Mouse (Mus musculus): ENCODE results near the gene Ctdsp1.
A peak's percentile ranks its signal among the peaks of the same experiment; 100 is the strongest.

Ctdsp1 gene

DNA sequence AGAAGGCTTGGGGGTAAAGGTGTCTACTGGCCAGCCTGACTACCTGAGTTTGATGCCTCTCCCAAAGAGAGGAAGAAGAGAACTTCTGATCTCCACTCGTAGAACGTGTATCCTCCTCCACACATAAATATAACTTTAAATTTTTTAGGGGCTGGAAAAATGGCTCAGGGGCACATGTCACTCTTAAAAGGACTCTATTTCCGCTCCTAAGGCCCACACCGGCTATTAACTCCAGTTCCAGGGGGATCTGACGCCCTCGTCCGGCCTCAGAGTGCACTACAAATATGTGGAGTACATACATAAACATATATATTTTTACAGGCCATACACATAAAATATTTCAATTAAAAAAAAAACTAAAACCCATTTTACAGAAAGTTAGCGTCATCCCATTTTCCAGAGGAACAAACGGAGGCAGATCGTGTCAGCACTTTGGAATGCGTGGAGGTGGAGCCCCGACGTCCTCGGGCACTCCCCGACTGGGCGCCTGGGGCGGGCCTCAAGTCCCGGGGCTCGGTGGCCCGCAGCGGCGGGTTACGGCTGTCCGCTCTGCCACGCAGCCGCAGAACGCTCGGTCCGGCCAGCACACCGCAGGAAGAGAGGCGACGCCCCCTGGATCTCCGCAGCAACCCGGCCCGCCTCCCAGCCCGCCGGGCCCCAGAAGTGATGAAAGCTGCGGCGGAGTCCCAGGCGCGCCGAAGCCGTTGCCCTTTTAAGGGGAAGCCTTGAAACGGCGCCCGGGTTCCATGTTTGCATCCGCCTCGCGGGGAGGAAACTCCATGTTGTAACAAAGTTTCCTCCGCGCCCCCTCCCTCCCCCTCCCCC, at the start of gene Ctdsp1:
Ctdsp1 (plus strand) TSS at position 586 of the 825 bp plus-strand sequence.
- DNase-seq (ENCODE audit: low spot score), result peak; percentile 93

DNA sequence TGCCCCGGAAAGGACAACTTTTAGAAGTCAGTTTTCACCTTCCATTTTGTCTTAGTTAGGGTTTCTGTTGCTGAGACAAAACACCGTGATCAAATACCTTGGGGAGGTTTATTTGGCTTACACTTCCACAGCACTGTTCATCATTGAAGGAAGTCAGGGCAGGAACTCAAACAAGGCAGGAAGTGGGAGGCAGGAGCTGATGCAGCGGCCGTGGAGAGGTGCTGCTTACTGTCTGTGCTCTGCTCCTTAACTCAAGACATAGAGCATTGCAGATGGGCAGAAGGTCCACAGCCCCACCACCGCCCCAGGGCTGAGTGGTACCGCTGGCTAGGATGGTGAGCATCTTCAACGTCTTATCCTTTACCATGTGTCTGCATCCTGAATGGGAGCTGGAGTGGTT, 49.4 kb upstream of the Ctdsp1 start:
- no peak for DNase-seq (ENCODE audit: low spot score)

DNA sequence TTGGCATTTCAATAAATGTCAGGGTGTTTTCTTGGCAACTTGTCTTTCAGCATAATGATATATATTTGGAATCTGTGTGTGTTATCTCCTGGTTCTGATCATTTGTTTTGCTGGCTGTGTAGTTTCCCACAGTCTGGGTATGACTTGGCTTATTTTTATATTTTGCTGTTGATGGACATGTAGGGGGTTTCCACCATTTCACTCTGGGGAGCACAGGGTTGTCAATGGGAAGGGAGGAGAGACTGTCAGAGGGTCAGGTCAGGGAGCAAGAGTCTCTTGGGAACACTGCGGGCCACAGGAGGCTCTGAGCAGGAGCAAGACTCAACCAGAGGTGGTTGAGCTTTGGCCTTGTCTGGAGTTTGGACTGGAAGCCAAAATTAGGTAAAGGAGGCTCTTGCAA, 49.0 kb upstream of the Ctdsp1 start:
- DNase-seq (ENCODE audit: low spot score), result no peak

DNA sequence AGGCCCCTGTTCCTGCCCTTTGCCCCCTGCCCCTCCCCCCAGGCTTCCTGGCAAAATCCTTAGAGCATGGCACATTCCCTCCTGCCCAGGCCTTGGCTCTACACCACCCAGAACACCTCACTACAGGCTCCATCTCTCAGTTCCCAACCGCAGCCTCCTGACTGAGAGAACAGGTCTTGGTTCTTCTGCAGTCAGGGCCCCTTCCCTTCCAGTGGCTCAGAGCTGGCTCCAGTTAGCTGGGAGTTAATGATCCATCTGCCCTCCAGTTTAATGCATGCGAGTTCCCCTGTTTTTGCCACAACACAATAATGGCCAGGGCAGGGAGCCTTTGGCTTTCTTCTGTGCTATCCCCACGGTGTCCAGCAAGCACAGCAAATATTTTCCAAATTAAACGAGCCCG, 48.1 kb upstream of the Ctdsp1 start:
- DNase-seq (ENCODE audit: low spot score), result no peak

DNA sequence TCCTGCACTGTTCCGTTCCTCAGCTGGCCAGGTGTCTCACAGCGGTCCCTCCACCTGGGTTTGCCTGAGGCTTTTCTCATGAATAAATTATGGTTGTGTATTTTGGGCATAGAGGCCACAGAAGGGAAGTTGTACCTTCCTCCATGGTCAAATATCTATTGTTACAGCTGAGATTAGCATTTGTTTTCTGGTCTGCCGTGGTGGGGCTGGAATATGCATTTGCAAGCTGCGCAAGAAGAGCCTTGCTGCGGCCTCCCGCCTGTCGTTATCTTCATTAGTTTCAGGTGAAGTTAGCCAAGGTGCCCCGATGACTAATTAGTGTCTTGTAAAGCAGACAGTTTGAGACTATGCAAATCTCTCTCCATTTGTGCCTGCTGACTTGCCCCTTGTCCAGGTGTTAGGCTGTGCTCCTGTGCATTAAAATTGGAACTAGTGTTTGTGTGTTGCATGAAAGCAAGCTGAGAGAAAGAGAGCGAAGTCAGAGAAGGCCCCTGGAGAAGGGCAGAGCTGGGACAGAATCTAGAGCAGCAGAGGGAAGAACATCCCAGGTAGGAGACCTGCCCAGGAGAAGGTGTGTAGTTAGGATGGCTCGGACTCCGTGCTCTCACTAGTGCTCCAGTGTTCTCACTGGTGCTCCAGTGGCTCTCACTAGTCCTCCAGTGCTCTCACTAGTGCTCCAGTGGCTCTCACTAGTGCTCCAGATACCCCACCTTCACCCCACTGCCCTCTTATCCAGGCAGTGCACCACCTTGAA, 47.0 kb upstream of the Ctdsp1 start:
- DNase-seq (ENCODE audit: low spot score), result no peak

DNA sequence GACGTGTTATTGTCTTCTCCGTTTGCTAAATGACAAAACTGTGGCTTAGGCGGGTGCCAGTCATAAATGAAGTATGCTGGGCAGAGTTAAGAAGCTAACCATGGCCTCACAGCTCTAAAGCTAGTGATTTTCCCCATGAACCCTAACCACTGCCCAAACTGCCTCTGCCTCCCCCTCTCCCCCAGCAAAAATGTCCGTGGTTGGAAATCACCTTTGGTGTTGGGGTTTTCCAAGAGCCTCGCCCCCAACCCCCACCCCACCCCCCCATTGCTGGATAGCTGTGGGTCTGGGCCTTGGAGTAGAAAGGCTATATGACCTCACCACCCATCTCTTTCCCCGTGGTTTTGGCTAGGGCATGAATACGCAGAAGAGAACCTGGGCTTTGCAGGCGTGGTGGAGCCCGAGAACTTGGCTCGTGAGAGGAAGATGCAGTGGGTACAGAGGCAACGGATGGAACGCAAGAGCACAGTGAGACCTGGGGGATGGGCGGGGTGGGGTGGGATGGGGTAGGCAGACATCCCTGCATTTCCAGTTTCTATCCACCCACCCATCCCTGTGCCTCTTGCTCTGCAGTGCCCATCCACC, 40.0 kb upstream of the Ctdsp1 start:
- DNase-seq (ENCODE audit: low spot score), result no peak

DNA sequence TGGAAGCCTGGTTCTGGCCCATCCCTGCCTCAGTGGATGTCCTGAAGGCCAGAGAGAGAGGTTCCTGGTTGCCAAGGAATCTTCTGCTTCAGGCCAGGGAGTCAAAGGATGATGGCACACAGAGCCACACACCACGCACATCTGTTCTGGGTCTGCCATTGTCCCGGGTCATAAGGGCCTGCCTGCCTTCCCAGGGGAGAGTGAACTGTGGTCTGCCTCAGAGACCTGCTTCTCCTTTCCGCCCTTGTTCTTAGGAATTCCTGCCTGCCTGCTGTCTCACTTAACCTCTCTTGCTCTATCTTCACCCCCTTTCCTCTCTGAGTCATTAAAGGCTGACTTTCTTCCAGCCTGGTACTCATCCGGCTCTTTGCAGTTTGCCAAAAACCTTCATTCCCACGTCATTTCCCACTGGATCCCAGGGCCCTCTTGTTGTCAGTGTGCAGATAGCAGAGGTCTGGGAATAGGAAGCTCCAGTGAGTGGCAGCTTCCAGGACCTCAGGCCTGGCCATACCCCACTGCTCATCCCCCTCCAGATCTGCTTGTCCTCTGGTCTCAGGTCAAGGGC, 38.7 kb upstream of the Ctdsp1 start:
- no peak for DNase-seq (ENCODE audit: low spot score)

DNA sequence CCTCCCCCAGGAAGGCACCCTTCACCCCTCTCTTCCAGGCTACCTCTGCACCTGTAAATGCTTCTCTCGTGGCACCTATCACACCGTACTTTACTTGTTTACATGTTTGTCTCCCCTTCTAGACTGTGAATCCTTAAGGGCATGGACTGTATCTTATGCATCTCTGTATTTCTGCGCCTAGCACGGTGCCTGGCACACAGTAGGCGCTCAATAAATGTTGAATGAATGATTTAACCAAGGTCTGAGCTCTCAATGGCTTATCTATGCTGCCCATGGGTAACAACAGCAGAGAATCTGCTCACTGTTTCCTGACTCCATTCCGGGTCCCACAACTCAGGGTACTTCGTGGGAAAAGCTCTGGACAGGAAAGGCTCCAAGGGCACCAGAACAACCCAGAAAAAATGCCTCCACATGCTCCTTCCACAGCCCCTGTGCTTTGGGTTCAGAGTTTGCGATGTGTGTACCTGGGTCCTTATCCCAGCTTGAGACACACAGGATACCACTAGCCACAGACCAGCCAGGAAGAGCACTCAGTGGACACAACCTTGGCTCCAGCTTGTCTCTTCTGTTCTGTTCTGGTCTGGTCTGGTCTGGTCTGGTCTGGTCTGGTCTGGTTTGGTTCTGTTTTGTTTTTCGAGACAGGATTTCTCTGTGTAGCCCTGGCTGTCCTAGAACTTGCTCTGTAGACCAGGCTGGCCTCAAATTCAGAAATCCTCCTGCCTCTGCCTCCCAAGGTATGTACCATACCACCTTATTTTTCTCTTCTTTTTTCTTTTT, 37.7 kb upstream of the Ctdsp1 start:
- no peak for DNase-seq (ENCODE audit: low spot score)

DNA sequence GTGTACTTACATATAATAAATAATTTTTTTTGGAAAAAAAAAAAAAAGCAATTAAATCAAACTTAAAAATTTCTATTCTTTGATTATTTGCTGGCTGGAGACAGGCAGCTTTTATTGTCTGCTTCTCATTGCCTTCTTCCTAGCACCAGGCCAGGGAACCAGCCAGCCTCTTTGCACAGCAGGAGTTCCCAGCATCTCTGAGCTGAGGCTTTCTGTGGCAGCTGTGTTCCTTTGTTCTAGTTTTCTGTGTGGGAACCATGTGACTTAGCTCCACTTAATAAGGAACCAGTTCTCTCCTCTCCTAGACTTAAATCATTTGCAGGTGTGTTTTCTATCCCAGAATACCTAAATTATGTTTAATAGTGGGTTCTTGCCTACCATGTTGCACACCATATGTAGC, 33.8 kb upstream of the Ctdsp1 start:
- no peak for DNase-seq (ENCODE audit: low spot score)

DNA sequence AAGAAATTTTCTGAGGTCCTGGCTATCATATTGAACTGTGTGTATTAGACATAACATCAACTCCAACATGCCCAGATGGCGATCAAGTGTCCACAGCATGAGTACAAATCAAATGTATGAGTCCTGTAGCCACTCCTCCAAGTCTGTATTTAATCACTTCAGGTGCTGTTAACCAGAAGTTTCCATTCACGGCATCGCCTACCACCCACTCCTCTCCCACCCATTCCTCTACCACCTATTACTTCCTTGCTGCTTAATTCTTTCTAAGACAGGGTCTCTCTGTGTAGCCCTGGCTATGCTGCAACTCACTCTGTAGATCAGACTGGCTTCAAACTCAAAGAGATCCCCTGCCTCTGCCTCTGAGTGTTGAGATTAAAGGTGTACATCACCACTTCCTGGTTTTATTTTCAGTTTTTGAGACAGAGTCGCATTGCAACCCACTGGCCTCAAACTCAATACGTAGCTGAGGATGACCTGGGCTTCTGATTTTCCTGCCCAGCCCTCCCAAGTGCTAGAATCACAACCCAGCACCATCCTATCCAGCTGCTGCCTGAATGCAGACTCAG, 31.3 kb upstream of the Ctdsp1 start:
- DNase-seq (ENCODE audit: low spot score), result no peak

DNA sequence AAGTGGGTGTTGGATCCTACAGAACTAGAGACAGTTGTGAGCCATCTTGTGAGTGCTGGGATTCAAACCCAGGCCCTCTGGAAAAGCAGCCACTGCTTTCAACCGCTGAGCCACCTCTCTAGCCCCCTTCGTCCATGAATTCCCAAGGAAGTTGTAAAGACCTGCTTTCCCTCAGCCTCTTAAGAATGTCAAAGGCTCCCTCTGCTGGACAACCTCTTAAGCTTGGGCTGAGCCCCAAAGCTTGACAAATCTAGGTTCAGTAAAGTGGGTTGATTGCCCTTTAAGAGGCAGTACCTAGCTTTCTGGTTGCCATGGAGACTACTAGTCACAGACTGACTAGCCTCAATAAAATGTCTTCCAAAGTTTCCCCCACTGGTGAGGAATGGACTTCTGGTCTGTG, 29.5 kb upstream of the Ctdsp1 start, which contains the start of gene Catip:
Catip (plus strand) TSS at position 297 of the 400 bp plus-strand sequence.
- DNase-seq (ENCODE audit: low spot score), result peak; percentile 87

DNA sequence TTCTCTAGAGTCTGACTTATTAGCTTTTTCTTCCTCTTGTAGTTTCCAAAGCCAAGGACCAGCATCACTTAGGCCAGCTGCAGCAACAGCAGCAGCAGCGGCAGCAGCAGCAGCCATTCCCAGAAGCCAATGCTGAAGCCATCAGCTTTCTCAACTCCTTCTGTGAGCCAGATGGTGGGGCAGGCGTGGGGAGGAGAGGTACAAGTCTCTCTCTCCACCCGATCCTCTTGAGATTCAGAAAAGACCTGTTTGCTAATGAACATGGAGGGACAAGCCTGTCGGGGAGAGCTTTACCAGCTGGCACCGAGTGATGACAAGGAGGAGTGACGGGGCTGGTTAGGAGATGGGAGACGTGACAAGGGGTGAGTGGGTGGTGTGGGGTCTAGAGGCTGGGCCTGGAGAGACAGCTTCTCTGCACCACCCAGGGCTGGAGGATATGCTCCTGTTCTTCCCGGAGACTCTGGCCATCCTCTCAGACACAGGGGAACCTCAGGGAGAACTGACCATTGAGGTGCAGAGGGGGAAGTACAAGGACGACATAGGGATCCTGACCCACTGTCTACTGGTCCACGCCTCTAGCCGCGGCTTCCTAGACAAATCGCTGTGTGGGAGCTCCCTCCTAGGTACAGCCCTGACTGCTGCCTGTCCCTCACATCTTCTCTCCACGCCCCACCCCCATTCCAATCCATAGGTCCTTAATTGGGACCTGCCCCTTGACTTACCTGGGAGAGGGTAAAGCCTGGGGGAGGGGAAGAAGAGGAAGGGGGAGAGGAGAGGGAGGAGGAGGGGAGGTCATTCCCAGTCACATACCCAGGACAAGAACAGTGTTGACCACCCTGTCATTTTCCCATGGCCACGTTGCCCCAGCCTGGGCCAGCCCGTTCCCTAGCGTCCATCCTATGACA, 28.7 kb upstream of the Ctdsp1 start:
- DNase-seq (ENCODE audit: low spot score), result no peak

DNA sequence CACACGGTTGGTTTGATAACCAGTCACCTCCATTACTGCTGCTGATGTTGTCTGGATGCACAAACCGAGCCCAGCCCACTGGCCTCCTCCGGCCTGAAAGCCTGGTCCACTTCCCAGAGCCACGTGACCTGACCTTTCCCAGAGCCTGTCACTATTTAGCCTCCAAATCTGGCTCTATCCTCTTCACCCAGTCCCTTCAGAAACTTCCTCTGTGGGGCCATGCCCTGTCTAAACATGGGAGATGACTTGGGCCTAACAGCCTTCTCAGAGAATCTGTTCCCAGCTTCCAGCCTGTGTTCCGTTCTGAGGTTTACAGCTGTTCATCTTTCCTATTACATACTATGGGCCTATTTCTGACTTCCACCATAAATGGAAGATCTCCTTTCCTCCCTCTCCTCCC, 27.9 kb upstream of the Ctdsp1 start:
- DNase-seq (ENCODE audit: low spot score), result peak; percentile 56

DNA sequence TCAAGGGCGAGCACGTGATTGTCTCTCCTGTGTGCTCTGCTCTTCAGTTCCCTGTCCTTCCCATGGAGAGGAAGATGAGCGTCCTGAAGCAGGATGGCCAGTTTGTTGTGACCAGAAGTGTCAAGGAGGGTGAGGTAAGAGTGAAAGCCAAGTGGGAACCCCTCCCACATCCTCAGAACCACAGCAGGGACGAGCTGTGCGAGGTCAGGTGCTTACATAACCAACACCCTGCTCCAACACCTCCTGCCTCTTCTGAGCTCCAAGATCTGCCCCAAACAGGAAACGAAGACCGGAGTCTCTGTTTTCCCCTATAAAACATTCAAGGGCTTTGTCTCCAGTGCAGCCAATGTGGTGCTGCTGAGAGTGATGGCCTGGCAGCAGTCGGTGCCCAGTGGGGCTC, 27.0 kb upstream of the Ctdsp1 start:
- no peak for DNase-seq (ENCODE audit: low spot score)

DNA sequence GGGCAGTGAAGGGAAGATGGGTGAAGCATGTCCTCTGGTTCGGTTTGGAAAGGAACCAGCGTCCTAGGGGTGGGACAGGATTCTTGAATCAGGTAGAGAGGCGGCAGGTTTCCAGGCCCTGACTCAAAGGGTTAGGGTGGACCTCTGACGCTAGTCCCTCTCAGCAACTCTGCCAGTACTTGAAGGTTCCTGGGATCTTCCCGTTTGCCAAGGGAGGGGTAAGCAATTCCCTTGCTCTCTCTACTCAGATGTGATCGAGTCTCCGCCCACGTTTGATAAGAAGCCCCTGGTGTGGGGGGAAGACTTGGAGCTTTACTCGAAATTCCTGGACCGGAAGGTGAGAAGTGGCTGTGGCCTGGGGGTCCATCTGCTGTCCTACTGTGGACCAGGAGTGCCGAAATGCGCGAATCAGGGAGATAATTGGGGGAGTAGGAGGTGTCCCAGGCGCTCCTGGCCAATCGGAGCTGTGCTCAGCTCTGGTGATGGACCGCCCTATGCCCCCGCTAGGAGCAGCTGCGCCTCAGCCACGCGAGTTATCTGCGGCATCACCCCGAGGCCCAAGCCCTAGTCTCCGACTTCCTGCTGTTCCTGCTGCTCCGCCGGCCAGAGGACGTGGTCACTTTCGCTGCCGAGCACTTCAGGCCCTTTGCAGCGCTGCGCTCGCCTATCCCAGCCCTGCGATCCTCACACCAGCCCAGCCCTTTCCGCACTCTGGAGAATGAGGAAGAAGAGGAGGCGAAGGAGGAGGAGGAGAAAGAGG, 23.2 kb upstream of the Ctdsp1 start:
- DNase-seq (ENCODE audit: low spot score), result no peak

DNA sequence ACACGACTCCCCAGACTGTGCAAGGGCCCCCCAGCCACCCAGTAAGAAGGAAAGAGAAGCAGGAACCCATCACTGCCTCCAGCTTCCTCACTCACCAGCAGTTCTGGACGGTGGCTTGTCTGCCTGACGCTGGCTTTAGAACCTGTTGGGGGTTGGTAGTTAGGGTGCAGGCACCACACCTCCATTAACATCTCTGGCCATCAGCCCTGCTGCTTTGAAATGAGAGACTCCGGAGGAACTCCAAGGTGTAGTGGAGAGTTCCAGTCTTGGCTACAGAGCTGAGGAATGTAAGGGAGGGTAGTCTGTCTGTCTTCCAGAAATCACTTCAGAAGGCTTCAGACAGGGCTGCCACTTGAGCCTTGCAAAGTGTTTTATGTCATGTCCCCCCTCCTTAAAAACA, 21.3 kb upstream of the Ctdsp1 start:
- no peak for DNase-seq (ENCODE audit: low spot score)

DNA sequence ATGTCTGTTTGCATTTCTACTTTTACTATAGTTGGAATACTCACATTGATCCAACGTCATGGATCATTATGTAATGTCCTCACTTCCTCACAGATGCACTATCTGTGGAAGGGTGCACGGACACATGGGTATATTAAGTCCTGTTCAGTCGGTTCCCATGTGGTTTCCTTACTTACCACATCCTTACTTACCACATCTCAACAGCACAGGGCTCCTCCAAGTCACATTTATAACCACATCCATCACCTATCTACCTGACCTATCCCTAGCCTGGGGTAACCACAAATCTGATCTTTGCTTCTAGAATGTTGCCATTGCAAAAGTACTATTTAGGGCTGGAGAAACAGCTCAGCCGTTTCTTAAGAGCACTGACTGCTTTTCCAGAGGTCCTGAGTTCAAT, 17.9 kb upstream of the Ctdsp1 start:
- DNase-seq (ENCODE audit: low spot score), result no peak

DNA sequence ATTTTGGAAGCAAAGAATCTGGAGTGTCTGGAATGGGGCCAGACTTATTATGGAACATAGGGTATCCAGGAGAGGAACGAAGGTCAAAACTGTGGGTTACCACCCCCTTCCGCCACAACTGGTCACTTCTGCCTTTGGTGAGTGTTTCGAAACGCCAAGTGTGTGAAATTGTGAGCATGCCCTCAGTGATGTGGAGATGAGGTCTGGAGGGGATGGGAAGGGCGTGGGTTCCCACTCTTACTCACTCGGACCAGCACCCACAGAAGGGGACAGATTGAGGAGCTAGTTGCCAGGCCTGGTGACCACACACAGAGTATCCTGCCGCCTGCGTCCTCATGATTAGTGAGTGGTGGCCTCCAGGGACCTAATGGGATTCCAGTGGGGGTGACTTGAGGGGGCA, 16.3 kb upstream of the Ctdsp1 start, which contains the start of gene Slc11a1:
Slc11a1 (plus strand) TSS at position 216 of the 400 bp plus-strand sequence.
- DNase-seq (ENCODE audit: low spot score), result no peak

DNA sequence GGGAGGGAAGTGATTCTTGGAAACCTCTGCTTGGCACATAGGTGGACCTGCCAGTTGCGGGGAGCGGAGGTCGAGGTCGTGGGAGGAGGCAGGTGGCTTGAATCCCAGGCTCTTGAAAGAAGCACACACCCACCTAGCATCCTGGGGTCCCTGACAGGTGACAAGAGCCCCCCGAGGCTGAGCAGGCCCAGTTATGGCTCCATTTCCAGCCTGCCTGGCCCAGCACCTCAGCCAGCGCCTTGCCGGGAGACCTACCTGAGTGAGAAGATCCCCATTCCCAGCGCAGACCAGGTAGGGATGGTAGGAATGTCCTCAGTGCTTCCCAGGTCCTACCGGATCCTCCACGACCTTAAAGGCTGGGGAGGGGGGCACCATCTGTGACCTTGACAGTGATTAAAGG, 15.7 kb upstream of the Ctdsp1 start:
- no peak for DNase-seq (ENCODE audit: low spot score)

DNA sequence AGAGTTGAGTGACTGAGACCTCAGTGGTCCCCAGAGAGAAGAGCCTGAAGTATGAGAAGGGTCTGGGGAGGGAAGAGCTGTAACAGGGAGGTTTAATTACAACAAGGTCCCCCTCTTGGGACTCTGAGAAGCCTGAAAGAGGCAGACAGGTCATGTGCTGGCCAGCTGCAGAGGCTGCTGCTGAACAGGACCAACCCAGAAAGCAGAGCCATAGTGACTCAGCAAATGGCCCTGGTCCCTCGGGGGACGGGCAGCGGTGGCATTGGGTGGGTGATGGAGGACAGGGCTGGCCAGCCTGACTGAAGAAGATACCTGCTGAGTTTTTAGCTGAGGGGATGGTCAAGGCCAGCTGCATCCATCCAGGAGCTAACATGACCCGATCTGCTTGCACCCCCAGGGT, 14.9 kb upstream of the Ctdsp1 start:
- no peak for DNase-seq (ENCODE audit: low spot score)
